Mouse (Mus musculus): ENCODE measurements around the gene Sgcd.
"Not testable (repeated sequence)": the region's sequence is repeated elsewhere in the genome, so short reads cannot be mapped to it uniquely, and the experiment has no call there.

Gene Sgcd

GRCm38 (mm10) chr11:47776019-47776418 lies 212.8 kb downstream of the Sgcd start:
- peak; percentile 0 for DNase-seq

- no peak for DNase-seq
Measured at GRCm38 (mm10) chr11:47765859-47766258, 222.9 kb downstream of the Sgcd start.

GRCm38 (mm10) chr11:47763569-47763968 lies 225.2 kb downstream of the Sgcd start:
- not testable (repeated sequence) for DNase-seq

- DNase-seq = no peak
Measured at GRCm38 (mm10) chr11:47759015-47759414, 229.8 kb downstream of the Sgcd start.

GRCm38 (mm10) chr11:47742806-47743205 lies 246.0 kb downstream of the Sgcd start:
- no peak for DNase-seq

- peak; percentile 10 for DNase-seq
Measured at GRCm38 (mm10) chr11:47704930-47705787, 283.6 kb downstream of the Sgcd start.

GRCm38 (mm10) chr11:47695611-47696010 lies 293.2 kb downstream of the Sgcd start:
- no peak for DNase-seq

- peak; percentile 59 for DNase-seq
Measured at GRCm38 (mm10) chr11:47658135-47658534, 330.6 kb downstream of the Sgcd start.

GRCm38 (mm10) chr11:47645911-47646310 lies 342.9 kb downstream of the Sgcd start:
- DNase-seq = no peak

- no peak for DNase-seq
Measured at GRCm38 (mm10) chr11:47641567-47642259, 347.1 kb downstream of the Sgcd start.

GRCm38 (mm10) chr11:47640556-47640955 lies 348.2 kb downstream of the Sgcd start:
- DNase-seq = no peak

GRCm38 (mm10) chr11:47630186-47630585 lies 358.6 kb downstream of the Sgcd start:
- DNase-seq = no peak

GRCm38 (mm10) chr11:47609892-47610291 lies 378.9 kb downstream of the Sgcd start:
- no peak for DNase-seq

GRCm38 (mm10) chr11:47574635-47575034 lies 414.1 kb downstream of the Sgcd start:
- DNase-seq = no peak

GRCm38 (mm10) chr11:47568488-47568887 lies 420.3 kb downstream of the Sgcd start:
- no peak for DNase-seq

- DNase-seq = no peak
Measured at GRCm38 (mm10) chr11:47566156-47566555, 422.6 kb downstream of the Sgcd start.

GRCm38 (mm10) chr11:47524845-47525244 lies 463.9 kb downstream of the Sgcd start:
- no peak for DNase-seq

- no peak for DNase-seq
Measured at GRCm38 (mm10) chr11:47508047-47508446, 480.7 kb downstream of the Sgcd start.

GRCm38 (mm10) chr11:47503236-47503635 lies 485.5 kb downstream of the Sgcd start:
- DNase-seq = not testable (repeated sequence)

GRCm38 (mm10) chr11:47473493-47474230 lies 515.1 kb downstream of the Sgcd start:
- no peak for DNase-seq

- DNase-seq = not testable (repeated sequence)
Measured at GRCm38 (mm10) chr11:47460700-47461099, 528.1 kb downstream of the Sgcd start.

- no peak for DNase-seq
Measured at GRCm38 (mm10) chr11:47460149-47460548, 528.6 kb downstream of the Sgcd start.

GRCm38 (mm10) chr11:47459214-47459613 lies 529.6 kb downstream of the Sgcd start:
- no peak for DNase-seq

All from lung, postnatal 36 days (tissue).